Mouse (Mus musculus) embryonic stem cell, embryonic (primary cell): ENCODE results near the gene Fam178b.

Experiments used
- CTCF ChIA-PET, 4 experiments: fragments of 300-600 bp in 2 of 4; fragments of 350-600 bp in 2 of 4; sonication (Branson Sonifier 250); formaldehyde crosslinking; loops; one replicate each; lab custom pipeline; 2022; ENCODE audit warnings: inconsistent platforms in 2 of 4; lab: Charles Lee
- POLR2A ChIA-PET, 4 experiments: fragments of 300-600 bp in 2 of 4; fragments of 350-600 bp in 2 of 4; sonication (Branson Sonifier 250); formaldehyde crosslinking; loops; one replicate each; lab custom pipeline; 2022; ENCODE audit warnings: antibody characterized with exemption in 4 of 4, inconsistent platforms in 1 of 4; lab: Charles Lee

The Fam178b gene

DNA sequence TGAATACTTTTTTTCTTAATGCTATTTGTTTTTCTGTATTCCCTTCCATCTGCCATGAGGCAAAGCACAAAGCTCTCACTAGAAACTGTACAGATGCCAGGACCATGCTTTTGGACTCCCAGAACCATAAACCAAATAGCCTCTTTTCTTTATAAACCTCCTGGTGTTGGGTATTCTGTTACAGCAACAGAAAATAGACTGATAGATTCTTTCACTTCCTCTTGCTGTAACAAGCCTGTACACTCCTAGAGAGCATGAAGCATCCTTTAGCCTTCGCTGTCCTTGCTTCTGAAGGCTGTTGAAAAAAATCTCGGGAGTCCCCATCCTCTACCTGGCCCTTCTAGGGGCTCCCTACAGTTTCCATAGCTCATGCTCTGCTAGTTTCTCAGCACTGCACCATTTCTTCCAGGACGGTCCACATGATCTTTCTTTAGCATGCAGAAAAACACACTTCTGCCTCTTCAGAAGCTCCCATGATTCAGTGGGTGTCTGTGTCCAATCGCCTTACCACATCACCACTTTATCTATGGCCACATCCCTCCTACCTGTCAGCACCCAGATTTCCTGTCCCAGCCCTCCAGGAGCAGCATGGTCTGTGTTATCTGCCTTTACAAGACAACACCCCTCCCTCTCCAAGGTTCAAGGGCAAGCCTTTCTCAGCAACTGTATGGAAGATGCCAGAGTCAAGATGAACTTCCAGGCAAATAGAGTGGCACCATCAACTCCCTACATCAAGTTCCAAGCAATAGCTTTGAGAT, 25.1 kb downstream of the Fam178b start:
- ChIA-PET POLR2A (interaction anchor here in 2 of 4 experiments (0.7 to 1.2 kb wide), 3 partner anchors 24 to 90 kb away, joined by 3 to 4 read pairs (median 4); no protein-coding TSS in a partner anchor), CTCF (interaction anchor here in 3 of 4 experiments (0.5 to 0.6 kb wide), 3 partner anchors 23 to 156 kb away, joined by 3 to 5 read pairs (median 4); no protein-coding TSS in a partner anchor)

DNA sequence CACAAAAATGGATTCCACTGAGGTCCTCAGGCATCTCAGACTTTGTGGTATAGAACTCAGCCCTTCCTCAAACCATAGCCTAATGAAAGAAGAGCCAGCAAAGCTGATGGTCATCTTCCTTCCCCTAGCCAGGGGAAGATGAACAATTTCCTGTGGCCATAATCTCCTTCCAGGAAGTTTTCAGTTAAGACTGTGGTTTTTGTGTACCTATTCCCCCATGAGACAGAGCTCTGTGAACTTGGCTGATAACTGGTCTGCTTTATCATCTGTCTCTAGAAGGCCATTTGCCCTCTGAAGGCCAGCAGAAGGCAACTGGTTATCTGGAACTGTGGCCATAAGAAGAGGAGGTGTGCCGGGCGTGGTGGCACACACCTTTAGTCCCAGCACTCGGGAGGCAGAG, 26.8 kb downstream of the Fam178b start:
- ChIA-PET POLR2A (interaction anchor here in 1 of 4 experiments (1.0 kb wide), 1 partner anchor 9 kb away, joined by 3 read pairs; no protein-coding TSS in a partner anchor), CTCF (no interaction called here)

DNA sequence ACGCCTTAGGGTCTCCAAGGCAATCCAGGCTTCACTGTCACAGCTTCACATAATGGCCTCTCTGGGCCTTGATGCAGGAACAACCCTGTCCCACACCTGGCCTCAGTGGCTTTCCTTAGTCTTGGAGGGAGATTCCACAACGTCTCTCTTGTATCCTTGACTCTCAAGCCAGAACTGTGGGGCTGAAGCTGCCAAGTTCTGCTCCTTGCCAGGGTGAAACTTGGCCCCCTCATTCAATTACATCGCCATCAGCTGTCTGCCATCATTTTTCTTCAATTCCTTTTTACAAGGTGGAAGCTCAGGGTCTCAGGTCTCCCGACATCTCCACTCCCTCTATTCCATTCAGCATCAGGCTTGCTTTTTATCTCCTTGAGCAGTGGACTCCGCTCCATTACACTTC, 27.9 kb downstream of the Fam178b start:
- ChIA-PET CTCF (interaction anchor here in 1 of 4 experiments (0.6 kb wide), 1 partner anchor 175 kb away, joined by 4 read pairs; no protein-coding TSS in a partner anchor), POLR2A (interaction anchor here in 1 of 4 experiments (1.2 kb wide), 1 partner anchor 117 kb away, joined by 3 read pairs; no protein-coding TSS in a partner anchor)

DNA sequence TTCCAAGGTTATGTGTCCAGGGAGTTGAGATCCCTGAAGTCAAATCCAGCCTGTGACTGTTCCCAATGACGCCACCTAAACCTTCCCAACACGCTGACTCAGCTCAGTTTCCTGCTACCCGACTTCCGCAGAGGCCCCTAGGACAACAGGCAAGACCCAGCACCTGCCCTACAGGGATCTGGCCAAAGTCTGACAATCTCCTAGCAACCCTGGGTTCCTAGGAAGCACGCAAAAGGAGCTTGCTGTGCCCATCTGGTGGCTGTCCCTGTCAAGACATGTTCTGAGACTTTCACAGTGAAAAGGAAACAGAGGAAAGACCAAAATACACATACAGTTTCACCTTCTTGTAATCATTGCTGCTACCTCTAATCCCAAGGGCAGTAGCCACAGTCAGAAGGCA, 35.4 kb downstream of the Fam178b start:
- ChIA-PET POLR2A (interaction anchor here in 3 of 4 experiments (0.6 to 2.0 kb wide), 7 partner anchors 9 to 101 kb away, joined by 3 to 5 read pairs (median 4); partner anchors contain the start of genes Ankrd39 (in 1 of the 3) and Fam178b (in 1 of the 3)), CTCF (interaction anchor here in 2 of 4 experiments (1.2 to 1.6 kb wide), 2 partner anchors 32 to 99 kb away, joined by 4 to 12 read pairs; partner anchors contain the start of gene Ankrd39 (in 1 of the 2))

GRCm38 (mm10) chr1:36646285-36646684, 36.7 kb downstream of the Fam178b start:
- CTCF ChIA-PET: no interaction called here
- POLR2A ChIA-PET: interaction anchor here in 1 of 4 experiments (1.0 to 2.0 kb wide), 2 partner anchors 42 to 91 kb away, joined by 3 to 5 read pairs; no protein-coding TSS in a partner anchor

- CTCF ChIA-PET: interaction anchor here in 1 of 4 experiments (1.7 kb wide), 1 partner anchor 97 kb away, joined by 6 read pairs; the partner anchor contains the start of gene Ankrd39
- POLR2A ChIA-PET: interaction anchor here in 2 of 4 experiments (0.6 to 2.1 kb wide), 6 partner anchors 10 to 337 kb away, joined by 3 to 5 read pairs (median 3); partner anchors contain the start of genes Ankrd39 (in 1 of the 2) and Arid5a (in 1 of the 2)
Measured at GRCm38 (mm10) chr1:36644615-36645007, 38.4 kb downstream of the Fam178b start.

GRCm38 (mm10) chr1:36643957-36644614, 38.9 kb downstream of the Fam178b start:
- POLR2A ChIA-PET: interaction anchor here in 2 of 4 experiments (0.9 to 2.1 kb wide), 5 partner anchors 10 to 96 kb away, joined by 3 to 5 read pairs (median 3); partner anchors contain the start of gene Ankrd39 (in 1 of the 2)
- CTCF ChIA-PET: interaction anchor here in 2 of 4 experiments (0.5 to 1.7 kb wide), 2 partner anchors 59 to 97 kb away, joined by 5 to 6 read pairs; partner anchors contain the start of gene Ankrd39 (in 1 of the 2)

DNA sequence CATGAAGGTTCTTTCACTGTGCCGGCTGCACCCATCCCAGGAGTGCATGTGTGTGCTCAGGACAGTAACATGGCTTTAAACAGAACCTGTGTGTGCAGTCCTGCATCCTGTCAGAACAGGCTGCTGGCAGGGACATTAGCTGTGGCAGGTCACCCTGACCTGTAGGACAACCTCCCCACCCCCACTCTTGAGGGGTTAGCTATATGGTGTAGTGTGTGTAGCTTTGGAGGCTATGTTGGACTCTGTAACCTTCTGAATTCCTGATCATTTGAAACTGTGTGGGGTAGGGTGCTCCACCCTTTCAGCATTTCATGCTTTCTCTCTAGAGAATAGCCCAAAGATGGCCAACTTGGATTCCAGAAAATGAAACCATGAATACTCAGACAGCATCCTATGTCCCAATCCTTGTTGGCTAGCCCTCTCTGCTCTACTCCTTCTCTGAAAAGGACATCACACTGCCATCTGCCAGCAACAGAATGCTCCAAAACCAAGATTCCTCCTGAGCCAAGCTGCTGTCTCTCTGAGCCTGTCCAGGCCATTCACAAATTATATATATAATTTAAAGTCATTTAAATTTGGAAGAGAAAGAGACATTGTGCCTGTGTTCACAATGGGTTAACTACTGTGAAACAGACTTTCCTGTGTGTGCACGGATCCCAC, 47.0 kb downstream of the Fam178b start:
- ChIA-PET CTCF (interaction anchor here in 3 of 4 experiments (0.9 to 3.5 kb wide), 5 partner anchors 14 to 89 kb away, joined by 3 to 25 read pairs (median 3); partner anchors contain the start of gene Ankrd39 (in 3 of the 3)), POLR2A (interaction anchor here in 2 of 4 experiments (0.6 to 1.3 kb wide), 2 partner anchors 22 to 77 kb away, joined by 4 to 7 read pairs; no protein-coding TSS in a partner anchor)

DNA sequence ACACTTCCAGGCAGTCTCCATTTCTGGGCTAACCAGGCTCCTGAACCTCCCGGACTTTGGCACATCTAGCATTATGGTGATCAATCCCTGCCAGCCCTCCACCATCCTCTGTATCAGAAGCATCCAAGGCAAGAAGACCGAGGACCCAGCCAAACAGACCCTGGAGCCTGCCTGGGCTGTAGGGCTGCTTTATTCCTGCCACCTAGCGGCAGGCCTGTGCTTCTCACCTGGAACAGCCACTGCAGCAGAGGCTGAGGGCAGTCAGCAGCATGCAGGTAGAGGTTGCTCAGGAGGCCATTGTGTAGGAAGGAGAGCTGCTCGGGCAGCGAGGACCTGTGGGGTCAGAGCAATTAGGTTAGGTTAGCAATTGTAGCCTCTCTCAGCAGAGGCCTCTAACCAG, 48.0 kb downstream of the Fam178b start:
- ChIA-PET CTCF (interaction anchor here in 3 of 4 experiments (0.5 to 3.5 kb wide), 7 partner anchors 13 to 124 kb away, joined by 3 to 25 read pairs (median 4); partner anchors contain the start of gene Ankrd39 (in 3 of the 3)), POLR2A (interaction anchor here in 2 of 4 experiments (1.3 to 1.8 kb wide), 4 partner anchors 9 to 49 kb away, joined by 4 to 5 read pairs (median 4); no protein-coding TSS in a partner anchor)

DNA sequence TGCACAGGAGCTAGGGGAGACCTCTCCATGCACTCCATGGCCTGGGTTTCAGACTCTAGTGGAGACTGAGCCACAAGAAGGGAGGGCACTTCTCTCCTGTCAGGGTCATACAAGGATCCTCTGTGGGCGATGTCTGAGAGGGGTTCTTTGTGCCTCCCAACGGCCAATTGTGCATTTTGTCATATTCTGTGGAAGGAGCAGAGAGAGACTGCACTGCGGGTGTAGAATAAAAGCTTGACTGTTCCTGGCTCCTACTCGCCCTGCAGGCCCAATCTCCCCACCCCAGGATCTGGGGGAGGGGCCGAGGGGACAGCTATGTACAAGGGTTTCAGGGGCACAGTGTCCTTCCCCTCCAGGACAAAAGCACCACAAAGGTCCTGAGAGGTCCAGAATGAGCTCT, 49.1 kb downstream of the Fam178b start:
- CTCF ChIA-PET: interaction anchor here (0.8 to 3.0 kb wide), 9 partner anchors 50 to 133 kb away, joined by 3 to 35 read pairs (median 5); partner anchors contain the start of gene Ankrd39 (in 4 of the 4)
- POLR2A ChIA-PET: interaction anchor here in 2 of 4 experiments (1.4 to 1.8 kb wide), 5 partner anchors 10 to 103 kb away, joined by 3 to 7 read pairs (median 4); partner anchors contain the start of gene Ankrd39 (in 1 of the 2)

- ChIA-PET POLR2A (interaction anchor here in 2 of 4 experiments (0.6 to 1.8 kb wide), 6 partner anchors 15 to 326 kb away, joined by 3 read pairs; partner anchors contain the start of genes Arid5a (in 1 of the 2), Fam178b (in 1 of the 2) and Sema4c (in 1 of the 2)), CTCF (interaction anchor here (1.0 to 3.0 kb wide), 8 partner anchors 51 to 132 kb away, joined by 3 to 35 read pairs (median 4); partner anchors contain the start of gene Ankrd39 (in 4 of the 4))
Measured at GRCm38 (mm10) chr1:36632846-36633245, 50.1 kb downstream of the Fam178b start.

GRCm38 (mm10) chr1:36632090-36632489, 50.9 kb downstream of the Fam178b start:
- POLR2A ChIA-PET: interaction anchor here in 1 of 4 experiments (1.0 to 1.8 kb wide), 4 partner anchors 15 to 325 kb away, joined by 3 read pairs; partner anchors contain the start of genes Arid5a, Fam178b and Sema4c
- CTCF ChIA-PET: interaction anchor here (1.1 to 3.0 kb wide), 5 partner anchors 52 to 85 kb away, joined by 3 to 35 read pairs (median 12); partner anchors contain the start of gene Ankrd39 (in 4 of the 4)

- ChIA-PET POLR2A (interaction anchor here in 1 of 4 experiments (1.8 kb wide), 1 partner anchor 18 kb away, joined by 5 read pairs; no protein-coding TSS in a partner anchor), CTCF (no interaction called here)
Measured at GRCm38 (mm10) chr1:36631391-36631790, 51.6 kb downstream of the Fam178b start.

DNA sequence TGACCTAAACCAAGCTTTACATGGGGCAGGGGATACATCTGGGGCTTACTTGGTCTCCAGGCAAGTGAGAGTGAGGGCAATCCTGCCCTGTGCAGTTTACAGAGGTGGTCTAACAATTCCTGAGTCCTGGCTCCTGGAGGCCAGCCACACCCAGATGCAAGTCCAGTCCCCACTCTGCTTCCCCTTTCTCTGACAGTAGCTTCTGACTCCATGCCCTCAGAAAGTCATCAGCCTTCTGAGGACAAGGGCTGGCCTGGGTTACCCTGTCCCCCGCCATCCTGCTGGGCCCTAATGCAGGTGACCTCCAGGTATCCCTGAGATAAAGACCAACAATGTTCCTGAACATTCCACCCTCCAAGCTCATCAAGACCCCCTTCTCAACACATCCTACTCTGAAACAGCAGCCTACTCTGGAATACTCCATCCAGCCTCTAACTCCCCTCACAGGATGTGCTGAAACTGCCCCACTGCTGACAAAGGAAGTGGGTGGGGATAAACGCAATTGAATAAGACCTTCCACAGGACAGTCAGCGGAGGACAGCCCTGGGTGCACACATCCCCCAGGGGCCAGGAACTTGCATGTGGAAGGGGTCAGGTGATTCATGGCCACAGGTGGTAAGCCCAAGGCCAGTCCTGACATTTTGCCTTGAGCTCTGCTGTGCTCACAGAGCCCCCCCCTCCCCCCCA, 52.8 kb downstream of the Fam178b start:
- CTCF ChIA-PET: interaction anchor here in 3 of 4 experiments (0.5 to 3.9 kb wide), 4 partner anchors 8 to 83 kb away, joined by 3 to 20 read pairs (median 4); partner anchors contain the start of gene Ankrd39 (in 2 of the 3)
- POLR2A ChIA-PET: interaction anchor here (0.7 to 3.2 kb wide), 7 partner anchors 14 to 570 kb away, joined by 3 to 8 read pairs (median 3); partner anchors contain the start of gene Ankrd39 (in 2 of the 4)

DNA sequence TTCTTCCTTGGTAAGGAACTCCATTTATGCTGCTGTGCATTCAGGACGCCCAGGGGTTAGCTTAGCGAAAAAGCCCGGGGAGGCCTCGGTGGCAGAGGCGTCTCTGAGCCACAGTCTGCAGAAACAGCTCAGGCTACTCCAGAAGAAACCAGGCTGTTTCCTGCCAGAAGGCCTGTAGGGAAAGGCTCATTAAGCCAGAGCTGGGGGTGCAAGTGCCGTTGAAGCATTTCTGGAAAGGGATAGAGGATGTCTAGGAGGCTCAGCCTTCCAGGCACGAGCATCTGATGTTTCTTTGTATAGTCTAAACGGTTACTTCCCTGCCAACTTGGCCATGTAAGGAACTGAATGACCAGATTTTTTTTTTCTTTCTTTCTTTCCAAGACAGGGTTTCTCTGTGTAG, 54.4 kb downstream of the Fam178b start:
- ChIA-PET CTCF (interaction anchor here in 3 of 4 experiments (0.5 to 3.9 kb wide), 3 partner anchors 82 to 89 kb away, joined by 7 to 20 read pairs (median 7); partner anchors contain the start of gene Ankrd39 (in 2 of the 3)), POLR2A (interaction anchor here in 2 of 4 experiments (0.7 to 3.2 kb wide), 4 partner anchors 35 to 81 kb away, joined by 3 to 8 read pairs (median 4); partner anchors contain the start of genes Ankrd39 (in 2 of the 2) and Sema4c (in 1 of the 2))

DNA sequence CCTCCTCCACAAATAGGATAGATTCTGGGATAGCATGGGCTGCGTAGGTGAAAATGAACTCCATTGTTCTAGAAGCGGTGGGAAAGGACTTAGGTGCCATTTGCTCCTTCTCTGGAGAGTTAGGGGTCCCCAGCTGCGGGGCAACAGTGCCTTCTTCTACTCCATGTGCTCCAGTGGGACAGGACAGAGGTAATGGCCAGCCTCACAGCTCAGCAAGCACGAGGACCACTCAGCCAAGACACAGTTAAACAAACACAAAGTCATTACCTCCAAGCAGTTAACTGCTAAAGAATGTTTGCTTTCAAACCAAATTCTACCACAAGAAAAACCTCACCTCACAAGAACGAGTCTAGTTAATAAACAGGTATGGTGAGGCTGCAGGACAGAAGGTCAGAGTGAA, 57.5 kb downstream of the Fam178b start:
- POLR2A ChIA-PET: no interaction called here
- CTCF ChIA-PET: interaction anchor here in 1 of 4 experiments (1.5 kb wide), 1 partner anchor 59 kb away, joined by 3 read pairs; no protein-coding TSS in a partner anchor
